8 mouse cellular contexts compared by ENCODE assay signal in the genomic region with DNA sequence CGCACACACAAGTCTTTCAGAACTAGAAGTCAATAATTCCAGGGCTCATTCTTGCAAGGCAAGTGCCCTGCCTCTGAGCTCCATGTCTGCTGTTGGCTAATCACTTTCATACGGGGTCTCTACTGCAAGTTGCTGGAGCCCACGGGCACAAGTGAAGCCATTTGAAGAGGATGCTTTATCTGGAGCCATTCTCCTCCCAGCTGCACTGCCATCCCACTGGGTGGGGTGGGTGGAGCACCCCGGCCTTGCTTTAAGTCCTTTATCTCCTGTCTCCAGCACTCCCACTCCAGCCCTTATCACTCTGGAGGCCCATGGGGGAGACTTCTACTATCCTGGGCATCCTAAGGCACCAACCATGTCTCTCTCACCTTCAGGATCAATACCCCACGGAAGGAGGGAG. TPM values are rescaled to one million over a fixed set of nuclear protein-coding genes. Genes with fewer than 3 reads are reported as not detected.
DNase-seq lines count a peak whose midpoint lies in the region; ATAC-seq and TF ChIP-seq lines count a peak whose summit lies in the region.

No protein-coding gene starts in this region.

- H3K36me3 ChIP-seq in G1E (replicated peaks), result peaks cover 49% of the 10 kb centered on the region
- H3K36me3 ChIP-seq in hindbrain, embryonic 10.5 days, result peaks cover 51% of the 10 kb centered on the region
- peaks cover 52% of the 10 kb centered on the region for H3K36me3 ChIP-seq in midbrain, embryonic 10.5 days

- no peak overlapping the region for H3K27ac ChIP-seq in gastrocnemius, adult 2 months
- H3K27ac ChIP-seq in hindbrain, embryonic 10.5 days, result peak overlapping the region; percentile 99
- peak overlapping the region; percentile 98 for H3K27ac ChIP-seq in midbrain, embryonic 10.5 days (replicated peaks)

- TF ChIP-seq CTCF in gastrocnemius, adult 2 months (IDR thresholded peaks at IDR 0.05), result no peak
- no peak for TF ChIP-seq CTCF in G1E (IDR thresholded peaks at IDR 0.05; ENCODE audit: low read depth, low read length)

- intact Hi-C loops in gastrocnemius, adult 2 months (cut with DNase I), result loop anchor here (10.0 kb wide), 1 partner anchor 306 kb away; a partner anchor contains a TSS

- peak overlapping the region; percentile 81 for H3K4me3 ChIP-seq in gastrocnemius, adult 2 months
- peak overlapping the region; percentile 78 for H3K4me3 ChIP-seq in G1E (ENCODE audit: low read depth, low read length)
- peak overlapping the region; percentile 89 for H3K4me3 ChIP-seq in hindbrain, embryonic 10.5 days
- peak overlapping the region; percentile 91 for H3K4me3 ChIP-seq in midbrain, embryonic 10.5 days

- DNase-seq in gastrocnemius, adult 2 months, result no peak
- no peak for DNase-seq in gastrocnemius, postnatal 25 days
- DNase-seq in G1E (ENCODE audit: low spot score) (peak; percentile 79), adipocyte (ENCODE audit: low spot score) (no peak)
- no peak for DNase-seq in hindbrain, embryonic 10.5 days (ENCODE audit: low spot score)
- DNase-seq in midbrain, embryonic 10.5 days (ENCODE audit: low spot score), result no peak
- no peak for DNase-seq in B cell, adult 2 months
- DNase-seq in adrenal gland, postnatal 36 days, result no peak

- H3K27me3 ChIP-seq in G1E (ENCODE audit: insufficient read depth, low read length), result no peaks in the 10 kb centered on the region
- no peaks in the 10 kb centered on the region for H3K27me3 ChIP-seq in hindbrain, embryonic 10.5 days (ENCODE audit: insufficient read depth, poor library complexity, severe bottlenecking)
- no peaks in the 10 kb centered on the region for H3K27me3 ChIP-seq in midbrain, embryonic 10.5 days (ENCODE audit: low read depth, poor library complexity, severe bottlenecking)

- peak; percentile 72 for ATAC-seq in G1E (ENCODE audit: extremely low read depth, insufficient number of reproducible peaks, low FRiP score, poor library complexity, severe bottlenecking)

- H3K9me3 ChIP-seq in G1E (replicated peaks), result no peaks in the 10 kb centered on the region
- no peaks in the 10 kb centered on the region for H3K9me3 ChIP-seq in hindbrain, embryonic 10.5 days
- no peaks in the 10 kb centered on the region for H3K9me3 ChIP-seq in midbrain, embryonic 10.5 days (replicated peaks)

- 72% methylated on average over 5 of the region's 5 CpGs for WGBS in hindbrain, embryonic 10.5 days
- 73% methylated on average over 5 of the region's 5 CpGs for WGBS in midbrain, embryonic 10.5 days

- peaks cover 89% of the 10 kb centered on the region for H3K4me1 ChIP-seq in G1E (ENCODE audit: insufficient read depth, low read depth, low read length)
- H3K4me1 ChIP-seq in hindbrain, embryonic 10.5 days (replicated peaks), result peaks cover 53% of the 10 kb centered on the region
- H3K4me1 ChIP-seq in midbrain, embryonic 10.5 days, result peaks cover 57% of the 10 kb centered on the region

RNA-seq across cellular contexts. Expression of a gene that starts 1.3 kb away (rescaled TPM):
- total RNA-seq in gastrocnemius, adult 2 months (2021), result 10 to 100 TPM; 22.1 to 25.9 TPM
- total RNA-seq in gastrocnemius, postnatal 25 days (2021), result 10 to 100 TPM; 22.2 to 24.7 TPM
- total RNA-seq in G1E (2014; fragmentation: Nextera tagmentation), result 162 and 174 TPM in 2 replicates
- total RNA-seq in G1E (2017), result 94.1 and 132 TPM in 2 replicates
- 477 and 636 TPM in 2 replicates for polyA plus RNA-seq in G1E (2012)
- 137 and 146 TPM in 2 replicates for polyA plus RNA-seq in hindbrain, embryonic 10.5 days (2016; fragmentation: Nextera tagmentation; extraction: Ambion mirVana)
- 136 and 158 TPM in 2 replicates for polyA plus RNA-seq in midbrain, embryonic 10.5 days (2016; fragmentation: Nextera tagmentation; extraction: Ambion mirVana)
- total RNA-seq in adrenal gland, postnatal 36 days (2021), result 100 to 1,000 TPM; 109 to 136 TPM

RNA-seq across cellular contexts. Expression of a gene that starts 1.5 kb away (rescaled TPM):
- total RNA-seq in gastrocnemius, adult 2 months (2021), result 100 to 1,000 TPM; 151 to 245 TPM
- total RNA-seq in gastrocnemius, postnatal 25 days (2021), result 100 to 1,000 TPM; 192 to 200 TPM
- total RNA-seq in G1E (2014; fragmentation: Nextera tagmentation) (134 and 185 TPM in 2 replicates), G1E (2017) (299 and 388 TPM in 2 replicates)
- polyA plus RNA-seq in G1E (2012), result 19.6 and 86.4 TPM in 2 replicates
- polyA plus RNA-seq in hindbrain, embryonic 10.5 days (2016; fragmentation: Nextera tagmentation; extraction: Ambion mirVana), result 1,241 and 1,456 TPM in 2 replicates
- 1,203 and 1,278 TPM in 2 replicates for polyA plus RNA-seq in midbrain, embryonic 10.5 days (2016; fragmentation: Nextera tagmentation; extraction: Ambion mirVana)
- total RNA-seq in adrenal gland, postnatal 36 days (2021), result 100 to 1,000 TPM; 651 to 659 TPM

RNA-seq across cellular contexts. Expression of a gene that starts 1.7 kb away (rescaled TPM):
- total RNA-seq in gastrocnemius, adult 2 months (2021), result not detected
- total RNA-seq in gastrocnemius, postnatal 25 days (2021), result not detected
- not detected in 2 replicates for total RNA-seq in G1E (2014; fragmentation: Nextera tagmentation)
- not detected in 2 replicates for total RNA-seq in G1E (2017)
- not detected in 2 replicates for polyA plus RNA-seq in G1E (2012)
- polyA plus RNA-seq in hindbrain, embryonic 10.5 days (2016; fragmentation: Nextera tagmentation; extraction: Ambion mirVana), result not detected in 2 replicates
- polyA plus RNA-seq in midbrain, embryonic 10.5 days (2016; fragmentation: Nextera tagmentation; extraction: Ambion mirVana), result not detected in 2 replicates
- 1 to 10 TPM in 1 of 2 experiments, not detected in 1; 1.5 TPM for total RNA-seq in adrenal gland, postnatal 36 days (2021)

RNA-seq across cellular contexts. Expression of a gene that starts 7.6 kb away (rescaled TPM):
- 10 to 100 TPM in 1 of 2 experiments, 1 to 10 TPM in 1; 5.7 to 10.1 TPM for total RNA-seq in gastrocnemius, adult 2 months (2021)
- 1 to 10 TPM; 5.1 to 6.9 TPM for total RNA-seq in gastrocnemius, postnatal 25 days (2021)
- total RNA-seq in G1E (2014; fragmentation: Nextera tagmentation) (25.6 and 38.5 TPM in 2 replicates), G1E (2017) (23.8 and 33.6 TPM in 2 replicates)
- 66.8 and 78.5 TPM in 2 replicates for polyA plus RNA-seq in G1E (2012)
- 6.5 and 8.7 TPM in 2 replicates for polyA plus RNA-seq in hindbrain, embryonic 10.5 days (2016; fragmentation: Nextera tagmentation; extraction: Ambion mirVana)
- polyA plus RNA-seq in midbrain, embryonic 10.5 days (2016; fragmentation: Nextera tagmentation; extraction: Ambion mirVana), result 5.0 and 5.4 TPM in 2 replicates
- 100 to 1,000 TPM in 1 of 2 experiments, 10 to 100 TPM in 1; 71.5 to 139 TPM for total RNA-seq in adrenal gland, postnatal 36 days (2021)

RNA-seq across cellular contexts. Expression of a gene that starts 19.5 kb away (rescaled TPM):
- 1 to 10 TPM; 1.4 to 2.0 TPM for total RNA-seq in gastrocnemius, adult 2 months (2021)
- 1 to 10 TPM; 1.1 to 1.3 TPM for total RNA-seq in gastrocnemius, postnatal 25 days (2021)
- 2.7 and 3.4 TPM in 2 replicates for total RNA-seq in G1E (2014; fragmentation: Nextera tagmentation)
- total RNA-seq in G1E (2017), result 7.9 and 8.2 TPM in 2 replicates
- polyA plus RNA-seq in G1E (2012), result 12.2 and 12.7 TPM in 2 replicates
- polyA plus RNA-seq in hindbrain, embryonic 10.5 days (2016; fragmentation: Nextera tagmentation; extraction: Ambion mirVana), result 14.5 and 16.8 TPM in 2 replicates
- 18.2 and 18.4 TPM in 2 replicates for polyA plus RNA-seq in midbrain, embryonic 10.5 days (2016; fragmentation: Nextera tagmentation; extraction: Ambion mirVana)
- 1 to 10 TPM; 7.0 to 8.2 TPM for total RNA-seq in adrenal gland, postnatal 36 days (2021)
